Mouse (Mus musculus) erythroblast, embryonic 14.5 days (primary cell): ENCODE measurements around the gene Ube2z. TPM values are rescaled to one million over a fixed set of nuclear protein-coding genes. Genes with fewer than 3 reads are reported as not detected.
"Not testable (repeated sequence)": the region's sequence is repeated elsewhere in the genome, so short reads cannot be mapped to it uniquely, and the experiment has no call there.

Experiments used
- H3K27me3 ChIP-seq: 2 replicates; pipeline ENCODE4 v1.6.1; 2012; ENCODE audit warnings: inconsistent platforms; ENCODE audit not compliant: control insufficient read depth
- H3K36me3 ChIP-seq: 2 replicates; pipeline ENCODE4 v1.6.1; 2012; ENCODE audit warnings: mild to moderate bottlenecking, inconsistent platforms; ENCODE audit not compliant: control insufficient read depth
- H3K4me1 ChIP-seq: 2 replicates; pipeline ENCODE4 v1.6.1; 2012; ENCODE audit warnings: inconsistent platforms; ENCODE audit not compliant: control insufficient read depth
- H3K4me3 ChIP-seq: replicated peaks from 2 replicates; pipeline ENCODE3; 2012; ENCODE audit warnings: moderate library complexity, mild to moderate bottlenecking, inconsistent platforms
- H3K9me3 ChIP-seq: 2 replicates; pipeline ENCODE4 v1.6.1; 2012; ENCODE audit warnings: low read length, inconsistent platforms, mixed read lengths; ENCODE audit not compliant: control insufficient read depth
- GATA1 ChIP-seq: IDR thresholded peaks from 2 replicates; pipeline ENCODE4 v1.6.1; 2012; ENCODE audit warnings: low read length, inconsistent platforms, mixed read lengths
- TAL1 ChIP-seq: IDR thresholded peaks from 3 replicates; pipeline ENCODE4 v1.6.1; 2012; ENCODE audit warnings: low read length, inconsistent platforms, mixed read lengths
- polyA plus RNA-seq: library from polyadenylated mRNA; stranded (reverse); fragments of >175 nt; gene quantifications from 2 replicates; pipeline ENCODE4 v1.2.3, GENCODE M21; 2012

Gene Ube2z
- polyA plus RNA-seq, result 1.1 and 1.5 TPM in 2 replicates

DNA sequence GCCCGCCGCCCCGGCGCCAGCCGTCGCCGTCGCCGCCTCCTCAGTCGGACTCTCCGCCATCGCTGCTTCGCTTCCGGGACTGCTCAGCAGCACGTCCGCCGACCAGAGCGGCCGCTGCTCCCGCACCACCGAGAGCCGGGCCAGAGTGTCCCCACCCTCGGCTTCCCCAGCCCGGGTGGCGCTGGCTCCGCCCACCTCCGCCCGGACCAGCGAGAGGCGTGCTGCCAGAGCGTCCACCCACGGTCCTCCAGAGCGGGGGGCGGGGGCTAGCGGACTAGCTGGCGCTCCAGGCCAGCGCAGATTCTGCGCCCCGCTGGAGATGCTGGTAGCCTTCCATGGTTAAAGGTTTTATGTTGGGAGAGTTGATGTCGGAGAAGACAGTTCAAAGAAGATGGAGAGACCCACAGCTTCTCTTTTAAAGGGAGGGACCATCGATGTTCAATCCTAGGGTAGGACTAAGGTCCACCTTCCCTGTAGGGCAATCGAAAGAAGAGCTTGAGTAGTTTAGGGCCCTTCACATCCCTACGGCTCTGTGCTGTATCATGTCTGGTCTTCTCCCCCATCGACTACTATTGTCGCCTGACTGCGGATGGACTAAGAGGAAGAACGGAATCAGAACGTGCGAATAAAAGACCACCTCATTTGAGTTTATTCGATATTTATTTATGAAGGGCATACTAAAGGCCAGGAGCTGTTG lies at the start of gene Ube2z:
Ube2z (minus strand) TSS at position 174 of the 697 bp plus-strand sequence.
- Histone ChIP-seq H3K9me3 (no peaks in the 10 kb centered on the region), H3K4me3 (peak within 1 kb of the TSS; percentile 95), H3K36me3 (peaks cover 47% of the 10 kb centered on the region), H3K4me1 (peaks cover 39% of the 10 kb centered on the region), H3K27me3 (no peaks in the 10 kb centered on the region)
- TF ChIP-seq TAL1, result no peak
- no peak for TF ChIP-seq GATA1

DNA sequence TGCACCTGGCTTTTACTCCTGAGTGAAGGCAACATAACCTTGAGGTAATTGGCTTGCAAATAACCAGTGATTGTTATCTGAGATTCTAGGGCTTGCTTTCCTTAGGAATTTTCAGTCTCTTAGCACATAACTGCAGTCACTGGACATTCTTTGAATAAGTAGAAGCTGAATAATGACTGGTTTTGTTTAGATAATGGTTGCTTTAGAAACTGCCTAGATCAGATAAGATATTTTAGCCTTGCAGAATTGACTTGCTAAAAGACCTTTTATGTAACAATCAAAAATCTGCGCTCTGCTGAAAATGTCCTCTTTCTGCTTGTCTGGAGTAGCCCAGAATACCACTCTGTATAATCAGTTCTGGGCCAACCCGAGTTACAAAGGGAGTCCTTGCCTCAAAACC lies 48.9 kb upstream of the Ube2z start:
- Histone ChIP-seq H3K4me3 (no peak overlapping the region), H3K36me3 (no peaks in the 10 kb centered on the region), H3K27me3 (no peaks in the 10 kb centered on the region), H3K4me1 (no peaks in the 10 kb centered on the region), H3K9me3 (no peaks in the 10 kb centered on the region)
- no peak for TF ChIP-seq GATA1
- TF ChIP-seq TAL1, result no peak

DNA sequence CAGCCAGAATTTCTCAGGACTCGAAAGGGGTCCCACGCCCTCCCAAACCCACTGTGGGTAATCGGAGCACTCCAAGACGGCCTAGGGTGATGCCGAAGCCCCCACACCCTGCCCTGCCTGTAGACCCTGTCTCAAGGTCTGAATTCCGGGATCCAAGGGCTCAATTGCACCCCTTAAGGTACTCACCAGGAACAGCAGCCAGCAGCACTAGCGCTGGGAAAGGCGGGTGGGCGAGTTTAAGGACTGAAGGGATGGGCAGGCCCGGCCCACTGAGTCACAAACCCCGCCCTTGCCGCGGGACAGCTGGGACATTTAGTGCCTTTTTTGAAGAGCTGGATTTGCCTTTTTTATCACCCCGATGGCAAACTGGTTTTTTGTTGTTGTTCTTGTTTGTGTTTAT lies 46.6 kb upstream of the Ube2z start, which contains the start of gene Calcoco2:
Calcoco2 (minus strand) TSS at position 214 of the 400 bp plus-strand sequence.
- no peaks in the 10 kb centered on the region for H3K4me1 ChIP-seq
- H3K27me3 ChIP-seq, result no peaks in the 10 kb centered on the region
- no peak for TF ChIP-seq GATA1
- no peak for TF ChIP-seq TAL1
- no peak within 1 kb of the TSS for H3K4me3 ChIP-seq
- H3K9me3 ChIP-seq, result no peaks in the 10 kb centered on the region
- H3K36me3 ChIP-seq, result no peaks in the 10 kb centered on the region

DNA sequence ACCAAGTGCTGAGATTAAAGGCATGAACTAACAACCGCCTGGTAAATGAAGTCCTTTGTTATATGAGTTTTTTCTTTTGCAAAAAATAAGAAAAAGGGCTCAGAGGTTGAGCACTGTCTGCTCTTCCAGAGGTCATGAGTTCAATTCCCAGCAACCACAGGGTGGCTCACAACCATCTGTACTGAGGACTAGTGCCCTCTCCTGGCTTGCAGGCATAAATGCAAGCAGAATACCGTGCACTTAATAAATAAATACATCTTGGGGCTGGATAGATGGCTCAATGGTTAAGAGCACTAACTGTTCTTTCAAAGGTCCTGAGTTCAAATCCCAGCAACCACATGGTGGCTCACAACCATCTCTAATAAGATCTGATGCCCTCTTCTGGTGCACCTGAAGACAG lies 45.8 kb upstream of the Ube2z start:
- not testable (repeated sequence) for H3K4me1 ChIP-seq, H3K36me3 ChIP-seq, H3K27me3 ChIP-seq, H3K4me3 ChIP-seq, H3K9me3 ChIP-seq

DNA sequence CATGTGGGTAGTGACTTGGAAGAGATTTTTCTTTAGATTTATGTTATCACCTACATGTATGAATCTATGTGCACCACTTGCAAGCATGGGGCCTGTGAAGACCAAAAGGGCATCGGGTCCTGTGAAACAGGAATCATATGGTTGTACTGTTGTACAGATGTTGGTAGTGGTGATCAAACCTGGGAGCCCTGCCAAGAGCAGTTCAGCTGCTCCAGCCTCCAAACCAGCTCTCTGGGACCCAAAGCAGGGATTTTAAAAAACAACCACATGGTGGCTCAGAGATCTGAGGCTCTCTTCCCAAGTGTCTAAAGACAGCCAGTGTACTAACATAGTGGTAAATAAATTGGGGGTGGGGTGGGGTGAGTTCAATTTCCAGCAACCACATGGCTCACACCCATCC lies 43.2 kb upstream of the Ube2z start:
- Histone ChIP-seq H3K27me3 (no peaks in the 10 kb centered on the region), H3K36me3 (no peaks in the 10 kb centered on the region), H3K4me1 (no peaks in the 10 kb centered on the region), H3K4me3 (no peak overlapping the region), H3K9me3 (no peaks in the 10 kb centered on the region)
- TF ChIP-seq GATA1 (no peak), TAL1 (no peak)

DNA sequence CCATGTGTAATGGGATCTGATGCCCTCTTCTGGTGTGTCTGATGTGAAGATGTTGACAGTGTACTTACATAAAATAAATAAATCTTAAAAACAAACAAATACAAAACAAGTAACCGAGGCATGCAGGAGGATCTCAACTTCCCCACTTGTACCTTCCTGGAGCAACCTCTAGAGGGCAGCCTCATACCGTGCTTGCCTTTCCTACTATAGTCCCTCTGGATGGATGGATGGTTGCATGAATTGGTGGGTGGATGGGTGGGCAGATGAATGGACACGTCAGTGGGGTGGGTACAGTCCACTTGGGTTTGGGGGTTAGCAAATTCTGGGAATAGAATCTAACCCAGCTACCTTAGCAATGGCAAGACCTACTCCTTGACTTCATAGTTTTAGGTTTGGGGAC lies 28.2 kb upstream of the Ube2z start:
- Histone ChIP-seq H3K36me3 (no peaks in the 10 kb centered on the region), H3K9me3 (no peaks in the 10 kb centered on the region), H3K4me3 (no peak overlapping the region), H3K4me1 (no peaks in the 10 kb centered on the region), H3K27me3 (0 out of 2 replicates have a peak, but pooled peaks cover 3% of the 10 kb centered on the region)
- TF ChIP-seq TAL1, result no peak
- no peak for TF ChIP-seq GATA1

DNA sequence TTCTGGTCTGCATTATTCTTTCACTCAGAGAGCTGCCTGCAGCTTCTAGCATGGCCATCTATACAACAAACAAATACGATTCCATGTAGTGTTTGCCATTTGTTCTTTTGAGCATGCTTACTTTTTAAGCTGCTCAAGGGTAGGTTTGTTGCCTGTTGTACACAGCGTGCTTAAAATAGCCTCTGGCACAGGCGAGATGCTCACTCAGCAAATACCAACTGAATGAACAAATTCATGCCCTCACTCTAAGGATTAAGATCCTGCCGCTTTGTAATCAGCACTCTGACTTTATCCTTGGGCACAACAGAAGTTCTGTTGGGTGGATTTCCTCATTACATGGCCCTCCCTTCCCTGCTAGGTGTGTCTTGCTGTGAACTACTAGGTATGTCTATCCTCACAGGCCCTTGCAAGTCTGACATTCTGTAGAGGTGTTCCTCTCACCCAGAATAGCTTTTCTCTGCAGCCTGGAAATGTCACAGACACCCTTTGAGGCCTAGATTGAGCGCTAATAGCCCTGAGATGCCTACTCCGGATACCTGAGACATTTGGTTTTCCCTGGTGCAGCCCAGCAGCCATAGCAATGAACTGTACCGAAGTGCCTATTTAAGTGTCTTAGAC lies 27.6 kb upstream of the Ube2z start:
- Histone ChIP-seq H3K27me3 (peaks cover 3% of the 10 kb centered on the region; the same call in 1 of the 2 replicates), H3K4me3 (no peak overlapping the region), H3K4me1 (no peaks in the 10 kb centered on the region), H3K9me3 (peaks cover 5% of the 10 kb centered on the region), H3K36me3 (no peaks in the 10 kb centered on the region)
- no peak for TF ChIP-seq GATA1
- TF ChIP-seq TAL1, result no peak

DNA sequence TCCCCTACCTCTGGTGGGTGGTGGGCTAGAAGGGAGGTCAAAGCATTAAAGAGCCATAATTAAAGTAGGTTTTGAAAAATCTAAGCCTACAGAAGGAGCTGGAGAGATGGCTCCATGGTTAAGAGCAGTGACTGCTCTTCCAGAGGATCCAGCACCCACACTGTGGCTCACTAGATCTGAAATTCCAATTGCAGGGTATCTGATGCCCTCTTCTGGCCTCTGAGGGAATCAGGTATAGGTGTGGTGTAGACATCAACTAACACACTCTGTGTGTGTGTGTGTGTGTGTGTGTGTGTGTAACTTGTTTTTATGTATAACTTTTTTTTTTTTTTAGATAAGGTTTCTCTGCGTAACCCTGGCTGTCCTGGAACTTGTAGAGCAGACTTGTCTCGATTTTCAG lies 25.9 kb upstream of the Ube2z start:
- H3K4me3 ChIP-seq, result no peak overlapping the region
- peaks cover 7% of the 10 kb centered on the region for H3K9me3 ChIP-seq
- H3K4me1 ChIP-seq, result no peaks in the 10 kb centered on the region
- H3K36me3 ChIP-seq, result no peaks in the 10 kb centered on the region
- TF ChIP-seq GATA1 (no peak), TAL1 (no peak)
- peaks cover 3% of the 10 kb centered on the region; the same call in 1 of the 2 replicates for H3K27me3 ChIP-seq

DNA sequence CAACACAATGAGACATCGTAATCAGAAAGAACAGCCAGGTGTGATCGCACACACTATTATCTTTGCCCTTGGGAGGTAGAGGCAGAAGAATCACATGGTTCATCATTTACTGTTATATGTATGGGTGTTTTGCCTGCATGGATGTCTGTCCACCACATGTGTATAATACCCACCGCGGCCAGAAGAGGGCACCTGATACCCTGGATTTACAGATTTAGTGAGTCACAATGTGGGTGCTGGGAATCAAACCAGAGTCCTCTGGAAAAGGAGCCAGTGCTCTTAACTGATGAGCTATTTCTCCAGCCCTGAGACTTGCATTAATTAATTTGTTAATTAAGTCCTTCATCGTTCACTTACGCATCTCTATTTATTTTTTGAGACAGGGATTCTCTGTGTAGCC lies 22.8 kb upstream of the Ube2z start:
- Histone ChIP-seq H3K4me1 (no peaks in the 10 kb centered on the region), H3K36me3 (no peaks in the 10 kb centered on the region), H3K27me3 (peaks cover 10% of the 10 kb centered on the region; the same call in 1 of the 2 replicates), H3K4me3 (no peak overlapping the region), H3K9me3 (peaks cover 7% of the 10 kb centered on the region)
- TF ChIP-seq TAL1 (no peak), GATA1 (no peak)

DNA sequence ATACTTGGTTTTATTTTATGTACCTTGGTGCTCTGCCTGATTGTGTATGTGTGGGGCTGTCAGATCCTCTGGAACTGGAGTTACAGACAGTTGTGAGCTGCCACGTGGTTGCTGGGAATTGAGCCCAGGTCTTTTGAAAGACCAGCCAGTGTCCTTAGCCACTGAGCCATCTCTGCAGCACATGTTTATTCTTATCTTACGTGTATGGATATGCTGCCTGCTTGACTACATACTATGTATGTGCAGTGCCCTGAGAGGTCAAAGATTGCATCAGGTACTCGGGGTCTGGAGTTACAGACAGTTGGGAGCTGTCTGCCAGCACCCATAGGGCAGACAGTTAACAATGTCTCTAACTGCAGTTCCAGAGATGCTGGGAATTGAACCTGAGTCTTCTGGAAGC lies 17.5 kb upstream of the Ube2z start:
- H3K27me3 ChIP-seq, result peaks cover 7% of the 10 kb centered on the region; the same call in 1 of the 2 replicates
- no peak overlapping the region for H3K4me3 ChIP-seq
- H3K4me1 ChIP-seq, result no peaks in the 10 kb centered on the region
- TF ChIP-seq GATA1 (no peak), TAL1 (no peak)
- no peaks in the 10 kb centered on the region for H3K36me3 ChIP-seq
- peaks cover 1% of the 10 kb centered on the region; the same call in 1 of the 2 replicates for H3K9me3 ChIP-seq
